Mouse (Mus musculus) thymus, adult 2 months (tissue): ENCODE results near the gene Stx2.

Experiments used
- CTCF ChIP-seq: fragments of 200-500 bp; IDR thresholded peaks from 2 replicates; pipeline ENCODE4 v1.5.1; 2012; ENCODE audit warnings: mild to moderate bottlenecking, control low read depth, low read length, moderate library complexity, borderline replicate concordance; ENCODE audit not compliant: control insufficient read depth, poor library complexity, insufficient read depth; ENCODE audit errors: extremely low read depth
- POLR2A ChIP-seq: fragments of 200-500 bp; IDR thresholded peaks from 2 replicates; pipeline ENCODE4 v1.6.1; 2012; ENCODE audit warnings: mild to moderate bottlenecking, low read length, control low read depth, moderate library complexity; ENCODE audit not compliant: control insufficient read depth, poor library complexity, insufficient read depth; ENCODE audit errors: extremely low read depth

DNA sequence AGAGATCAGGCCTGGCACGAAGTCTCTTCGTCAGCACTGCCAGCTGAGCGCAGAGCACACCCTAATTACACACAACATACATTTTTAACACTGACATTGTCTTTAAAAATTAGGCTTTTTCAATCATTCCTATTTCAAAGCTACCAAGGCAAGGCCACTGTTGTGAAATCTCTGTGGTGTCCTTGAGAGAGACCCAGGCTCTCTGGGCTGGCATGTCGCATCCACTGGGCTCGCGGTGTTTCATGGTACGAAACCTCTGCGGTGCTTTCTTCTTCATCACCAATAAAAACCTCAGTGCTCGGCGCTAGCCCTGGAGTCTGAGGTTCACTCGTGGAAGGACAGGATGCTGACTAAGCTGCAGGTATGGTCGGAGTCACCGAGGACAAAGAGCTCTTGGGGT lies 22.4 kb downstream of the Stx2 start:
- TF ChIP-seq CTCF (no peak), POLR2A (no peak)
